Mouse (Mus musculus) T-helper 2 cell (primary cell): Measurements from ENCODE around the gene Kdr.

Experiments used
- in situ Hi-C: fragments of 300-600 bp; cut with MboI, MseI; formaldehyde crosslinking; loops from one replicate; pipeline ENCODE4 v1.15.1; 2025; ENCODE audit warnings: high pct_unique_total_duplicates

Gene Kdr

GRCm38 (mm10) chr5:75919601-75920000 is 58.7 kb downstream of the Kdr start:
- in situ Hi-C loops: no loop called here

- in situ Hi-C loops: no loop called here
These were observed 60.1 kb downstream of the Kdr start for GRCm38 (mm10) chr5:75918139-75918538.

- in situ Hi-C loops: no loop called here
These were observed 61.0 kb downstream of the Kdr start for GRCm38 (mm10) chr5:75917231-75917630.

GRCm38 (mm10) chr5:75906102-75906501 is 72.2 kb downstream of the Kdr start:
- in situ Hi-C loops: no loop called here

GRCm38 (mm10) chr5:75900231-75900920 is 77.9 kb downstream of the Kdr start:
- in situ Hi-C loops: no loop called here

GRCm38 (mm10) chr5:75895351-75895750 is 82.9 kb downstream of the Kdr start:
- in situ Hi-C loops: no loop called here

- in situ Hi-C loops: no loop called here
These were observed 85.2 kb downstream of the Kdr start for GRCm38 (mm10) chr5:75892956-75893471.
